Mouse (Mus musculus): Measurements from ENCODE around the gene Olfr672. TPM values are rescaled to one million over a fixed set of nuclear protein-coding genes. Genes with fewer than 3 reads are reported as not detected.
"Not testable (repeated sequence)": the region's sequence is repeated elsewhere in the genome, so short reads cannot be mapped to it uniquely, and the experiment has no call there.

The Olfr672 gene
- not detected in 2 replicates for polyA plus RNA-seq (2014; fragmentation: Nextera tagmentation; extraction: Ambion mirVana)

DNA sequence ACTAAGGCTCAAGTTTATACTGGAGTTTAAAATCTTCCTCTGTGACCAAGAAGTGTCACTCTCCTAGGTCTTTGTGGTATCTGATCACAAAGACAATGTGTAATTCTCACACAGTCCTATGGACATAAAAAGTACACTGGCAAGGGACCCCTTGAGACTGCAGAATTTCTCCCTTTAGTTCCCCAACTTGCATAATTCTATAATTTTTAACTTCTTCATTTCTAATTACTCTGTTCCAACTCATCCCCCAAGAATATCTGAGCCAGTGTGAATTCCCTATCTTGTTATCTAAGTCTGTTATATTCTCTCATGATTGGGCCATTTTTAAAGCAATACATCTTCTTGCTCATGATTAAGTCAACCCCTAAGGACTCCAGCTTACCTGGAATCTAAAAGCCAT lies at the start of gene Olfr672:
TSS of gene Olfr672 (minus strand) at position 101 of the 400 bp plus-strand sequence.
- Histone ChIP-seq H3K4me1 (ENCODE audit: control insufficient read depth, insufficient read depth, low read length) (no peaks in the 10 kb centered on the region), H3K4me3 (ENCODE audit: low read depth, low read length) (no peak within 1 kb of the TSS), H3K27ac (ENCODE audit: low read length) (no peak within 1 kb of the TSS), H3K4me2 (replicated peaks; ENCODE audit: low read depth, low read length) (no peak within 1 kb of the TSS), H3K36me3 (ENCODE audit: control insufficient read depth, insufficient read depth, low read length) (no peaks in the 10 kb centered on the region), H3K9me3 (ENCODE audit: control insufficient read depth, low read depth, low read length) (no peaks in the 10 kb centered on the region), H3K9ac (replicated peaks; ENCODE audit: low read depth, low read length) (no peak within 1 kb of the TSS), H3K27me3 (ENCODE audit: control insufficient read depth, insufficient read depth, low read length) (no peaks in the 10 kb centered on the region)
- no peak for ATAC-seq (ENCODE audit: insufficient number of reproducible peaks, insufficient read depth, low FRiP score, low read depth)

DNA sequence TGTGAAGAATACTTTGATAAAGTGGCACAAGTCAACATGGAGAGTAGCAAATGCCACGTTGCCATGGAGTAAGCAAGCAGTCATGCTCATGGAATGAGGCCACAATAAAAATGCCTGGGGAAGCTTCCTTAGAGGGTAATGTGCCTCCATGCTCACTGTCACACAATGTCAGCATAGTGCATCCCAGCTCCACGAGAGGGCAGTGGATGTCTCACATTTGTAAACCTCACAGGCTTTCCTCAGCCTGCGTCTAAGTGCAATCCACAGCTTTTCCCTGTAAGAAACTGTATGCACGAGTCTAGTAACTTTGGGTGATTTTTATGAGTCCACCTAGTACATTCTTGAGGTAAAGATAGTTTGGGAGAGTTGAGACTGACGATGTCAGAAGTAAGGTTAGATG lies 32.0 kb upstream of the Olfr672 start:
- WGBS: 49% methylated on average over 5 of the region's 5 CpGs
- H3K4me1 ChIP-seq (ENCODE audit: control insufficient read depth, insufficient read depth, low read length); ATAC-seq (ENCODE audit: insufficient number of reproducible peaks, insufficient read depth, low FRiP score, low read depth); H3K27ac ChIP-seq (ENCODE audit: low read length); H3K27me3 ChIP-seq (ENCODE audit: control insufficient read depth, insufficient read depth, low read length); H3K9ac ChIP-seq (replicated peaks; ENCODE audit: low read depth, low read length); H3K4me3 ChIP-seq (ENCODE audit: low read depth, low read length); H3K9me3 ChIP-seq (ENCODE audit: control insufficient read depth, low read depth, low read length); H3K36me3 ChIP-seq (ENCODE audit: control insufficient read depth, insufficient read depth, low read length); H3K4me2 ChIP-seq (replicated peaks; ENCODE audit: low read depth, low read length): not testable (repeated sequence)

DNA sequence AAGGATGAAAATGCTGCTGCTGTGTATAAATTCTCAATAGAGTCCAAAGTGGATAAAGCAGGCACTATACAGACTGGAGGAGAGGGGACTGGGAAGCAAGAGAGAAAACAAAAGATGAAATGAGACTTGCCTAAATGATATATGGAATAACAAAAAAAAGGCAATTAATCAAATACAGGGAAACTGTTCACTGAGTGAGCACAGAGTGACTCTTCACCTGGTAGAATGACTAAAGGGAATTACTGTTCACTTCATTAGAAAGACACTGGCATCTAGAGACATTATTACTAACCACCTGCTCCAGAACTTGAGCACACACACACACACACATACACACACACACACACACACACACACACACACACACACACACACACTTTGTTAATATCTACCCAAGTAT lies 30.6 kb upstream of the Olfr672 start, which contains the start of gene Olfr676:
TSS of gene Olfr676 (plus strand) at position 301 of the 400 bp plus-strand sequence.
- no peaks in the 10 kb centered on the region for H3K4me1 ChIP-seq (ENCODE audit: control insufficient read depth, insufficient read depth, low read length)
- H3K27ac ChIP-seq (ENCODE audit: low read length): no peak within 1 kb of the TSS
- H3K4me2 ChIP-seq (replicated peaks; ENCODE audit: low read depth, low read length): no peak within 1 kb of the TSS
- H3K27me3 ChIP-seq (ENCODE audit: control insufficient read depth, insufficient read depth, low read length): no peaks in the 10 kb centered on the region
- H3K4me3 ChIP-seq (ENCODE audit: low read depth, low read length): no peak within 1 kb of the TSS
- H3K9ac ChIP-seq (replicated peaks; ENCODE audit: low read depth, low read length): no peak within 1 kb of the TSS
- H3K9me3 ChIP-seq (ENCODE audit: control insufficient read depth, low read depth, low read length): no peaks in the 10 kb centered on the region
- no peak for ATAC-seq (ENCODE audit: insufficient number of reproducible peaks, insufficient read depth, low FRiP score, low read depth)
- no peaks in the 10 kb centered on the region for H3K36me3 ChIP-seq (ENCODE audit: control insufficient read depth, insufficient read depth, low read length)

DNA sequence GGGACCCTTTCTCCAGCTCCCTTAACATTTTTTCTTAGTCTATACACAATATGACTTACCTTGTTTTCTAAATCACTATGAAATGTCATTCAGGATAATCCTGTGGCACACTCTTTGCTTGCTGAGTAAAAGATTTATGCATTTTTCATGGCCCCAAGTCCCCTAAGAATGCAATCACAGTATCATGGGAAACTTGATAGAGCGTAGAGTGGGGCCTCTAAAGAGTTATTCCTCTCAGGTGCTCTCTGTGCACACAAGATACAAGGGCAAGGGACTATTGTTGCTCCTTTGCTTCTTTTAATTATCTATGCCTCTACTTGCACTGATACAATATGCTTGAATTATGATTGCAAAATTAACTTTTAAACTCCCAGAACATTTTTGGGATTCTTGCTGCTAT lies 26.5 kb upstream of the Olfr672 start, which contains the start of gene Olfr675:
TSS of gene Olfr675 (minus strand) at position 101 of the 400 bp plus-strand sequence.
- 76% methylated on average over 1 of the region's 1 CpGs for WGBS
- H3K4me2 ChIP-seq (replicated peaks; ENCODE audit: low read depth, low read length): no peak within 1 kb of the TSS
- no peak within 1 kb of the TSS for H3K4me3 ChIP-seq (ENCODE audit: low read depth, low read length)
- no peak within 1 kb of the TSS for H3K27ac ChIP-seq (ENCODE audit: low read length)
- no peaks in the 10 kb centered on the region for H3K9me3 ChIP-seq (ENCODE audit: control insufficient read depth, low read depth, low read length)
- no peak for ATAC-seq (ENCODE audit: insufficient number of reproducible peaks, insufficient read depth, low FRiP score, low read depth)
- H3K4me1 ChIP-seq (ENCODE audit: control insufficient read depth, insufficient read depth, low read length): no peaks in the 10 kb centered on the region
- no peaks in the 10 kb centered on the region for H3K36me3 ChIP-seq (ENCODE audit: control insufficient read depth, insufficient read depth, low read length)
- no peak within 1 kb of the TSS for H3K9ac ChIP-seq (replicated peaks; ENCODE audit: low read depth, low read length)
- no peaks in the 10 kb centered on the region for H3K27me3 ChIP-seq (ENCODE audit: control insufficient read depth, insufficient read depth, low read length)

DNA sequence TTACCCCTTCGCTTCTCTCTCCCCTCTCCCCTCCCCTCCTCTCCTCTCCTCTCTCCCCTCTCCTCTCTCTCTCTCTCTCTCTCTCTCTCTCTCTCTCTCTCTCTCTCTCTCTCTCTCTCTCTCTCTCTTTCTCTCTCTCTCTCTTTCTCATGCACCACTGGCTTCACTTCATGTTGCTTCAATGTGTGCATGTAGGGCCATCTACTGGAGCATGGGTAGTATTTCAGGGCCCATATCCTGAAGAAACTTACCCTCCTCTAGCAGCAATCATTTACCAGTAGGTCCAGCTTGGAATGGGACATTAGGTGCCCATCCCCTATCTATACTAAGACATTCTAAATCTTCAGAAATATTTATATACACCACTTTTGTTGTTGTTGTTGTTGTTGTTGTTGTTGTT lies 20.7 kb upstream of the Olfr672 start:
- H3K9ac ChIP-seq (replicated peaks; ENCODE audit: low read depth, low read length): no peak overlapping the region
- no peak overlapping the region for H3K27ac ChIP-seq (ENCODE audit: low read length)
- no peaks in the 10 kb centered on the region for H3K27me3 ChIP-seq (ENCODE audit: control insufficient read depth, insufficient read depth, low read length)
- WGBS: 54% methylated on average over 1 of the region's 1 CpGs
- H3K4me2 ChIP-seq (replicated peaks; ENCODE audit: low read depth, low read length): no peak overlapping the region
- H3K4me1 ChIP-seq (ENCODE audit: control insufficient read depth, insufficient read depth, low read length): no peaks in the 10 kb centered on the region
- no peak overlapping the region for H3K4me3 ChIP-seq (ENCODE audit: low read depth, low read length)
- H3K9me3 ChIP-seq (ENCODE audit: control insufficient read depth, low read depth, low read length): no peaks in the 10 kb centered on the region
- no peak for ATAC-seq (ENCODE audit: insufficient number of reproducible peaks, insufficient read depth, low FRiP score, low read depth)
- no peaks in the 10 kb centered on the region for H3K36me3 ChIP-seq (ENCODE audit: control insufficient read depth, insufficient read depth, low read length)

DNA sequence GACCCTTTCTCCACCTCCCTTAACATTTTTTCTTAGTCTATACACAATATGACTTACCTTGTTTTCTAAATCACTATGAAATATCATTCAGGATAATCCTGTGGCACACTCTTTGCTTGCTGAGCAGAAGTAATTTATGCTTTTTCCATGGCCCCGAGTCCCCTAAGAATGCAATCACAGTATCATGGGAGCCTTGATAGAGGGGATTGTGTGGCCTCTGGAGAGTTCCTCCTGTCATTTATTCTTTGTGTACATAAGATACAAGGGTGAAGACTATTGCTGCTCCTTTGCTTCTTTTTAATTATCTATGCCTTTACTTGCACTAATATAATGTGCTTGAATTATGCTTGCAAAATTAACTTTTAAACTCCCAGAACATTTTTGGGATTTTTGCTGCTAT lies 22.8 kb downstream of the Olfr672 start, which contains the start of gene Olfr671:
TSS of gene Olfr671 (minus strand) at position 101 of the 400 bp plus-strand sequence.
- no peaks in the 10 kb centered on the region for H3K4me1 ChIP-seq (ENCODE audit: control insufficient read depth, insufficient read depth, low read length)
- no peak within 1 kb of the TSS for H3K9ac ChIP-seq (replicated peaks; ENCODE audit: low read depth, low read length)
- no peaks in the 10 kb centered on the region for H3K36me3 ChIP-seq (ENCODE audit: control insufficient read depth, insufficient read depth, low read length)
- no peak within 1 kb of the TSS for H3K4me3 ChIP-seq (ENCODE audit: low read depth, low read length)
- H3K9me3 ChIP-seq (ENCODE audit: control insufficient read depth, low read depth, low read length): no peaks in the 10 kb centered on the region
- no peak within 1 kb of the TSS for H3K4me2 ChIP-seq (replicated peaks; ENCODE audit: low read depth, low read length)
- WGBS: 79% methylated on average over 1 of the region's 1 CpGs
- H3K27me3 ChIP-seq (ENCODE audit: control insufficient read depth, insufficient read depth, low read length): no peaks in the 10 kb centered on the region
- no peak for ATAC-seq (ENCODE audit: insufficient number of reproducible peaks, insufficient read depth, low FRiP score, low read depth)
- H3K27ac ChIP-seq (ENCODE audit: low read length): no peak within 1 kb of the TSS

DNA sequence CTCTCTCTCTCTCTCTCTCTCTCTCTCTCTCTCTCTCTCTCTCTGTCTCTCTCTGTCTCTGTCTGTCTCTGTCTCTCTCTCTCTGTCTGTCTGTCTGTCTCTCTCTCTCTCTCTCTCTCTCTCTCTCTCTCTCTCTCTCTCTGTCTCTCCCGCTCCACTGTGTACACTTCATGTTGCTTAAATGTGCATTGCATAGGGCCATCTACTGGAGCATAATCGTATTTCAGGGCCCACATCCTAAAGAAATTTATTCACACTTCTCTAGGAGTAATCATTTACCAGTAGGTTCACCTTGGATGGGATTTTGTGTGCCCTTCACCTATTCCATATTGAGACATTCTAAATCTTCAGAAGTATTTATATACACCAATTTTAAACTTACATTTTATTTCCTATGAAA lies 29.3 kb downstream of the Olfr672 start:
- ATAC-seq (ENCODE audit: insufficient number of reproducible peaks, insufficient read depth, low FRiP score, low read depth); H3K9ac ChIP-seq (replicated peaks; ENCODE audit: low read depth, low read length); H3K27me3 ChIP-seq (ENCODE audit: control insufficient read depth, insufficient read depth, low read length); H3K4me2 ChIP-seq (replicated peaks; ENCODE audit: low read depth, low read length); H3K4me1 ChIP-seq (ENCODE audit: control insufficient read depth, insufficient read depth, low read length); H3K9me3 ChIP-seq (ENCODE audit: control insufficient read depth, low read depth, low read length); H3K4me3 ChIP-seq (ENCODE audit: low read depth, low read length); H3K27ac ChIP-seq (ENCODE audit: low read length); H3K36me3 ChIP-seq (ENCODE audit: control insufficient read depth, insufficient read depth, low read length): not testable (repeated sequence)
- 68% methylated on average over 2 of the region's 2 CpGs for WGBS

DNA sequence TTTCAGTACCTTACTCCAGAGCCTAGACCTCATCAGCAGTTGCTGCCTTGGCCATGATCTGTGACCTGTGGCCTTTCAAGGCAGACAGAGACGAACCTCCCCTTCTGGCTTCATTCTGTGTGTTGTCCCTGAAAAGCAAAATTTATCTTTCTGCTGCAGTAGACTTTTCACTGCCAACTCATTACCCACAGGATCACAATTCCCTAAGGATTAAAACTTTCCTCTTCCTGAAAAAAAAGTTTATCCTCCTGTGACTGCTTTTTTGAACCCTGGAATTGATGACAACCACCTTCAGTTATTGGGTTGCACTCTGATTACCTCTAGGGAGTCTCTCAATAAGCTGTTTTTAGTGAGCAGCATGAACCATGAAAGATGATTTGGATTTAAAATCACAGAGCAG lies 39.3 kb downstream of the Olfr672 start, which contains the start of gene Olfr670:
TSS of gene Olfr670 (minus strand) at position 101 of the 400 bp plus-strand sequence.
- 33% methylated on average over 1 of the region's 1 CpGs for WGBS
- no peaks in the 10 kb centered on the region for H3K36me3 ChIP-seq (ENCODE audit: control insufficient read depth, insufficient read depth, low read length)
- no peak for ATAC-seq (ENCODE audit: insufficient number of reproducible peaks, insufficient read depth, low FRiP score, low read depth)
- H3K9me3 ChIP-seq (ENCODE audit: control insufficient read depth, low read depth, low read length): no peaks in the 10 kb centered on the region
- no peak within 1 kb of the TSS for H3K9ac ChIP-seq (replicated peaks; ENCODE audit: low read depth, low read length)
- H3K27me3 ChIP-seq (ENCODE audit: control insufficient read depth, insufficient read depth, low read length): no peaks in the 10 kb centered on the region
- no peak within 1 kb of the TSS for H3K27ac ChIP-seq (ENCODE audit: low read length)
- H3K4me2 ChIP-seq (replicated peaks; ENCODE audit: low read depth, low read length): no peak within 1 kb of the TSS
- no peak within 1 kb of the TSS for H3K4me3 ChIP-seq (ENCODE audit: low read depth, low read length)
- H3K4me1 ChIP-seq (ENCODE audit: control insufficient read depth, insufficient read depth, low read length): no peaks in the 10 kb centered on the region

DNA sequence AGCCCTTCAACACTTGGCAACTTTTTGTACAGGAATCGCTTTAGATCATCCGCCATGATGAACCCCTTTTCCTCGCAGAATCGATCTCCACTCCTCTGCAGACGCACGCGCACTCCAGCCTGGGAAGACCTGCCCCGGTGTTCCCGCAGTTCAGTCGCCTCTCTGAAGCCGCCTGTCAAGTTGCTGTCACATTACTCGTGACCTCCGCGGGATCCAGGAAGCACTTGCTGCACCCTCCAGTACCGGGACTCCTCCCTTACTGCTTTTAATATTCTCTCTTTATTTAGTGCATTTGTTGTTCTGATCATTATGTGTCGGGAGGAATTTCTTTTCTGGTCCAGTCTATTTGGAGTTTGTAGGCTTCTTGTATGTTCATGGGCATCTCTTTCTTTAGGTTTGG lies 51.6 kb downstream of the Olfr672 start:
- H3K9ac ChIP-seq (replicated peaks; ENCODE audit: low read depth, low read length); H3K4me1 ChIP-seq (ENCODE audit: control insufficient read depth, insufficient read depth, low read length); ATAC-seq (ENCODE audit: insufficient number of reproducible peaks, insufficient read depth, low FRiP score, low read depth); H3K4me2 ChIP-seq (replicated peaks; ENCODE audit: low read depth, low read length); H3K27ac ChIP-seq (ENCODE audit: low read length); H3K4me3 ChIP-seq (ENCODE audit: low read depth, low read length); H3K9me3 ChIP-seq (ENCODE audit: control insufficient read depth, low read depth, low read length); H3K27me3 ChIP-seq (ENCODE audit: control insufficient read depth, insufficient read depth, low read length); H3K36me3 ChIP-seq (ENCODE audit: control insufficient read depth, insufficient read depth, low read length): not testable (repeated sequence)
- WGBS: 90% methylated on average over 16 of the region's 16 CpGs
